Mouse (Mus musculus) spleen, adult 2 months (tissue): ENCODE results near the gene Tut1. TPM values are rescaled to one million over a fixed set of nuclear protein-coding genes. Genes with fewer than 3 reads are reported as not detected.
A peak's percentile ranks its signal among the peaks of the same experiment; 100 is the strongest.

ENCODE experiments used
- DNase-seq, 2 experiments: peaks; one replicate each; pipeline versions ENCODE4 v3.0.0 to v3.0.0-alpha.2; 2012 to 2021; ENCODE audit warnings: low spot score in 2 of 2, low read depth in 1 of 2
- H3K27ac ChIP-seq: fragments of 200-500 bp; 2 replicates; pipeline ENCODE4 v1.5.1; 2012; ENCODE audit warnings: low read length, inconsistent platforms; ENCODE audit not compliant: insufficient read depth
- H3K27me3 ChIP-seq: fragments of 200-500 bp; 2 replicates; pipeline ENCODE4 v1.6.1; 2012; ENCODE audit warnings: mild to moderate bottlenecking, moderate library complexity, low read length, inconsistent platforms; ENCODE audit not compliant: control insufficient read depth, insufficient read depth
- H3K36me3 ChIP-seq: fragments of 200-500 bp; 2 replicates; pipeline ENCODE4 v1.6.1; 2012; ENCODE audit warnings: mild to moderate bottlenecking, low read length, inconsistent platforms; ENCODE audit not compliant: control insufficient read depth, insufficient read depth
- H3K4me1 ChIP-seq: fragments of 200-500 bp; 2 replicates; pipeline ENCODE4 v1.6.1; 2011; ENCODE audit warnings: inconsistent platforms; ENCODE audit not compliant: control insufficient read depth, insufficient read depth, insufficient read length
- H3K4me3 ChIP-seq: fragments of 200-500 bp; 2 replicates; pipeline ENCODE4 v1.5.1; 2011; ENCODE audit warnings: mild to moderate bottlenecking, inconsistent platforms; ENCODE audit not compliant: insufficient read depth, insufficient read length; ENCODE audit errors: extremely low read depth
- CTCF ChIP-seq: fragments of 200-500 bp; IDR thresholded peaks from 2 replicates; pipeline ENCODE4 v1.5.1; 2011; ENCODE audit warnings: mild to moderate bottlenecking, inconsistent platforms; ENCODE audit not compliant: insufficient read depth, insufficient read length, insufficient replicate concordance; ENCODE audit errors: extremely low read depth
- POLR2A ChIP-seq: fragments of 200-500 bp; IDR thresholded peaks from 2 replicates; pipeline ENCODE4 v1.6.1; 2011; ENCODE audit warnings: low read depth, low read length, inconsistent platforms
- WGBS: fragments of 180-500 bp; shearing (Covaris S2); methylation state at CpG from one replicate; pipeline ENCODE4 v1.1.7; 2018; 5-methylcytosine and 5-hydroxymethylcytosine counted together
- polyA plus RNA-seq: library from polyadenylated mRNA; depleted of rRNA; stranded (reverse); fragments of >200 nt; gene quantifications from 2 replicates; pipeline ENCODE4 v1.2.3, GENCODE M21; 2012

Gene Tut1
- polyA plus RNA-seq, 1 experiment: 18.3 TPM

DNA sequence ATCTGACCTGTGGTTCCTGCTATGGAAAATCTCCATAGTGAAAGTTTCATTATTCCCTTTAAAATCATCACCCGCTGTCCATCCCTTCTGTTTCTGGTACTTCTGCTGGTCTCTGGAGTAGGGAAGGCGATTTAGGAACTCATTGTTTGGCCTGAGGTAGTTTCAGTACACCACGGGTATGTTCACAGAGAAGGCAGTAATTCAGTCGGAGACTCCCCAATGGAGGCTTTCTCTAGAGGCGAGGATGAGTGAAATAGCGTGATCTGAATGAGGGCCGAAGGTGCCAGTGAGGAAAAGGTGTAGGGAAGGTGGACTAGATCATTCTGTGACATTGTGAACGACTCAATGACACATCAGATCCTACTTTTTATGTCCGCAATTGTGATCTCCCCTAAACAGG is 524 bp downstream of the Tut1 start:
- 1% methylated on average over 9 of the region's 9 CpGs for WGBS
- H3K36me3 ChIP-seq: peaks cover 22% of the 10 kb centered on the region
- H3K4me3 ChIP-seq: peak overlapping the region; percentile 91
- peaks cover 7% of the 10 kb centered on the region; the same call in 1 of the 2 replicates for H3K4me1 ChIP-seq
- no peak for DNase-seq
- H3K27ac ChIP-seq: peak overlapping the region; percentile 14; the same call in 1 of the 2 replicates
- no peaks in the 10 kb centered on the region for H3K27me3 ChIP-seq
- TF ChIP-seq POLR2A: no peak
- no peak for TF ChIP-seq CTCF

GRCm38 (mm10) chr19:8962256-8962655 is 8.6 kb downstream of the Tut1 start:
- Histone ChIP-seq H3K27ac (no peak overlapping the region), H3K4me3 (no peak overlapping the region), H3K36me3 (peaks cover 49% of the 10 kb centered on the region), H3K4me1 (peaks cover 2% of the 10 kb centered on the region; the same call in 1 of the 2 replicates), H3K27me3 (no peaks in the 10 kb centered on the region)
- no peak for DNase-seq
- WGBS: 97% methylated on average over 2 of the region's 2 CpGs
- TF ChIP-seq POLR2A (no peak), CTCF (no peak)

DNA sequence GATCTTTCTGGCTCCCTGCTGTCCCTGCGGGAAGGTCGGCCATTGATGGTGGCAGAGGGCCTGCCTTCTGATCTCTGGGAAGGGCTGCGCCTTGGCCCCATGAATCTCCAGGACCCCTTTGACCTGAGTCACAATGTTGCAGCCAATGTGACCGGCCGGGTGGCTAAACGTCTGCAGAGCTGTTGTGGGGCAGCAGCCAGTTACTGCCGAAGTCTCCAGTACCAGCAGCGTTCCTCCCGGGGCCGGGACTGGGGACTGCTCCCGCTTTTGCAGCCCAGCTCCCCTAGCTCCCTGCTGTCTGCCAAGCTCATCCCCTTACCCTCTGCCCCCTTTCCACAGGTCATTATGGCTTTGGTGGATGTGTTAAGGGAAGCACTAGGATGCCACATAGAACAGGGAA is 11.4 kb downstream of the Tut1 start:
- Histone ChIP-seq H3K36me3 (peaks cover 51% of the 10 kb centered on the region), H3K27me3 (no peaks in the 10 kb centered on the region), H3K27ac (no peak overlapping the region), H3K4me1 (peaks cover 2% of the 10 kb centered on the region; the same call in 1 of the 2 replicates), H3K4me3 (no peak overlapping the region)
- TF ChIP-seq POLR2A: no peak
- no peak for TF ChIP-seq CTCF
- WGBS: 96% methylated on average over 11 of the region's 11 CpGs
- DNase-seq: no peak

- TF ChIP-seq POLR2A (no peak), CTCF (no peak)
- Histone ChIP-seq H3K27ac (no peak overlapping the region), H3K4me3 (no peak overlapping the region), H3K36me3 (peaks cover 52% of the 10 kb centered on the region), H3K4me1 (peaks cover 2% of the 10 kb centered on the region; the same call in 1 of the 2 replicates), H3K27me3 (no peaks in the 10 kb centered on the region)
- WGBS: 79% methylated on average over 8 of the region's 8 CpGs
- peak in 1 of 2 experiments; percentile 26 for DNase-seq
These were observed 12.1 kb downstream of the Tut1 start for GRCm38 (mm10) chr19:8965771-8966170.

- H3K36me3 ChIP-seq: peaks cover 56% of the 10 kb centered on the region
- no peak for TF ChIP-seq POLR2A
- no peak for TF ChIP-seq CTCF
- 33% methylated on average over 5 of the region's 5 CpGs for WGBS
These were observed 12.5 kb downstream of the Tut1 start for GRCm38 (mm10) chr19:8966198-8966589.

DNA sequence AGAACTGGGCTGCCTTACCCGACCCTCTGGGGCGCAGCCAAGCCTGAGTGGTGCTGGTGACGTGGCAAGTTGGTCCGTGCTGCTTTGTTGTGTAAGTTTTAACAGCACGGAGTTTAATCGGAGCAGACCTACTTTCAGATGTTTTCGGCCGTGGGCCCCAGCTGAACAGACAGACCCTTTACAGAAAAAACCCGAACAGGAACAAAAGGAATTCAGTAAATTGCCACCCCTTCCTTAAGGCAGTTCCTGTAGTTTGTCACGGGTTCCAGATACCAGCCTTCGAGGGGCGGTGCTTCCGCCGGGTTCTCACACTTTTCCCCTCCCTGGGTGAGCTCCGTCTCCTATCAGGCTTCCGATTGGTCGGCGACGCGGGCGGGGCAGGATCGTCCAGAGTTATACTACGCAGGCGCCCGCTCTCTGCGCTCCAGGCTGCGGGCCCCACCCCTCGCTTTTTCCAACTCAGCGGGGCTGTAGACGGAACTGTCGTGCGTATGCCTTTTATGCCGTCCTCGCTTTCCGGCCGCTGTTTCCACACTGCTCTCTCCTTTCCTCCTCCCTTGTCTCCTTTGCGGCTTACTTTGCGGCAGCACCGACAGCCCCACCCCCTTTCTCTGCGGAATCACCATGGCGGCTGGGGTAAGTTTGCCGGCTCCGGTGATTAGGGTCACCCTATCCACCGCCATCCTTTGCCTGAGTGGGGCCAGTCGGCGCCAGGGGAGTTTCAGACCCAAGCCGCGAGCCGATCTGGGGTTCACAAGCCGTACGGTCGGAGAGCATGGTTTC is 13.1 kb downstream of the Tut1 start, which contains the start of gene Eef1g:
Gene Eef1g (plus strand): TSS at position 452 of the 783 bp plus-strand sequence.
- no peaks in the 10 kb centered on the region for H3K27me3 ChIP-seq
- DNase-seq: peak; percentile 99
- H3K4me3 ChIP-seq: peak within 1 kb of the TSS; percentile 76
- H3K27ac ChIP-seq: peak within 1 kb of the TSS; percentile 88
- H3K4me1 ChIP-seq: peaks cover 2% of the 10 kb centered on the region; the same call in 1 of the 2 replicates
- TF ChIP-seq CTCF (no peak), POLR2A (peak; percentile 58)
- WGBS: under 1% methylated on average over 52 of the region's 52 CpGs
- peaks cover 55% of the 10 kb centered on the region for H3K36me3 ChIP-seq

More at GRCm38 (mm10) chr19:8966198-8966589, 12.5 kb downstream of the Tut1 start:
- Histone ChIP-seq H3K27ac (peak overlapping the region; percentile 88), H3K4me1 (peaks cover 2% of the 10 kb centered on the region; the same call in 1 of the 2 replicates), H3K27me3 (no peaks in the 10 kb centered on the region), H3K4me3 (peak overlapping the region; percentile 66)
- no peak for DNase-seq

DNA sequence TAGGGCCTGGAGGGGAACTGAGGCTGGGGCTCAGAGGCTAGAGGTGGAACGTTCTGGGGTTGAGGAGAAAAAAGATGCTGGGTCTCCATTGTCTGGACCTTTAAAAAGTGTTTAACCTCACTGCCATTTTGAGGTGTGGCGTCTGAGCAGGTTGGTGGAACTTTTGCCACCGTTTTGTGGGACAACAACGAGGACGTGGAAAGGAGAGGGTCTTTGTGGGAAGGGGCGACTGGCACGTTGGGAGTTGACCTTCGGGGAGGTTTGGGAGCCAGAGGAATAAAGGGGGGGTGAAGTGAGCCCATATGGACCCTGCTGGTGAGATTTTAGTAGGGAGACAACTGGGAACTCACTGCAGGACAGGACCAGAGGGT is 13.7 kb downstream of the Tut1 start:
- WGBS: 0% methylated on average over 8 of the region's 8 CpGs
- no peak for DNase-seq
- H3K4me1 ChIP-seq: peaks cover 2% of the 10 kb centered on the region; the same call in 1 of the 2 replicates
- H3K27me3 ChIP-seq: no peaks in the 10 kb centered on the region
- H3K36me3 ChIP-seq: peaks cover 56% of the 10 kb centered on the region
- peak overlapping the region; percentile 76 for H3K4me3 ChIP-seq
- TF ChIP-seq POLR2A: no peak
- TF ChIP-seq CTCF: no peak
- H3K27ac ChIP-seq: peak overlapping the region; percentile 68
